Mouse (Mus musculus) megakaryocyte, embryonic 14.5 days (primary cell): ENCODE measurements around the gene Col1a1. TPM values are rescaled to one million over a fixed set of nuclear protein-coding genes. Genes with fewer than 3 reads are reported as not detected.

Experiments
- H3K27me3 ChIP-seq: replicated peaks from 2 replicates; pipeline ENCODE3; 2012; ENCODE audit warnings: inconsistent platforms
- H3K36me3 ChIP-seq: replicated peaks from 2 replicates; pipeline ENCODE3; 2012; ENCODE audit warnings: low read length, inconsistent platforms, mixed read lengths
- H3K4me1 ChIP-seq: 2 replicates; pipeline ENCODE4 v1.6.1; 2012; ENCODE audit warnings: inconsistent platforms
- H3K4me3 ChIP-seq: replicated peaks from 2 replicates; pipeline ENCODE3; 2012; ENCODE audit warnings: moderate library complexity, mild to moderate bottlenecking, inconsistent platforms
- H3K9me3 ChIP-seq: 2 replicates; pipeline ENCODE4 v1.6.1; 2012; ENCODE audit warnings: inconsistent platforms
- FLI1 ChIP-seq: IDR thresholded peaks from 2 replicates; pipeline ENCODE4 v1.6.1; 2012; ENCODE audit warnings: low read length, inconsistent platforms, mixed read lengths
- GATA1 ChIP-seq: IDR thresholded peaks from 3 replicates; pipeline ENCODE4 v1.6.1; 2012; ENCODE audit warnings: mixed read lengths, low read length, inconsistent platforms, borderline replicate concordance
- polyA plus RNA-seq: library from polyadenylated mRNA; stranded (reverse); fragments of >175 nt; gene quantifications from 2 replicates; pipeline ENCODE4 v1.2.3, GENCODE M21; 2012; ENCODE audit warnings: low replicate concordance; ENCODE audit not compliant: insufficient read depth

Col1a1 gene
- polyA plus RNA-seq, 1 experiment: not detected

- Histone ChIP-seq H3K36me3 (no peaks in the 10 kb centered on the region), H3K4me3 (no peak overlapping the region), H3K27me3 (peaks cover 58% of the 10 kb centered on the region), H3K9me3 (no peaks in the 10 kb centered on the region), H3K4me1 (peaks cover 45% of the 10 kb centered on the region)
- TF ChIP-seq GATA1: no peak
- no peak for TF ChIP-seq FLI1
Observed at GRCm38 (mm10) chr11:94971895-94972615, 36.0 kb downstream of the Col1a1 start.

GRCm38 (mm10) chr11:94972887-94973286, 36.9 kb downstream of the Col1a1 start:
- no peaks in the 10 kb centered on the region for H3K36me3 ChIP-seq
- H3K9me3 ChIP-seq: no peaks in the 10 kb centered on the region
- peaks cover 50% of the 10 kb centered on the region for H3K27me3 ChIP-seq
- H3K4me3 ChIP-seq: no peak overlapping the region
- TF ChIP-seq FLI1 (no peak), GATA1 (no peak)
- H3K4me1 ChIP-seq: peaks cover 41% of the 10 kb centered on the region

- peaks cover 46% of the 10 kb centered on the region for H3K27me3 ChIP-seq
Observed at GRCm38 (mm10) chr11:94973313-94973712, 37.3 kb downstream of the Col1a1 start.

GRCm38 (mm10) chr11:94974951-94975350, 38.9 kb downstream of the Col1a1 start:
- no peak overlapping the region for H3K4me3 ChIP-seq
- H3K36me3 ChIP-seq: no peaks in the 10 kb centered on the region
- no peak for TF ChIP-seq FLI1
- TF ChIP-seq GATA1: no peak
- H3K4me1 ChIP-seq: peaks cover 53% of the 10 kb centered on the region
- no peaks in the 10 kb centered on the region for H3K9me3 ChIP-seq
- H3K27me3 ChIP-seq: peaks cover 33% of the 10 kb centered on the region

More at GRCm38 (mm10) chr11:94973313-94973712, 37.3 kb downstream of the Col1a1 start:
- TF ChIP-seq GATA1 (no peak), FLI1 (no peak)
- no peak overlapping the region for H3K4me3 ChIP-seq
- no peaks in the 10 kb centered on the region for H3K9me3 ChIP-seq
- no peaks in the 10 kb centered on the region for H3K36me3 ChIP-seq
- H3K4me1 ChIP-seq: peaks cover 44% of the 10 kb centered on the region

- peaks cover 25% of the 10 kb centered on the region for H3K27me3 ChIP-seq
- TF ChIP-seq FLI1: no peak
- TF ChIP-seq GATA1: no peak
- no peak within 1 kb of the TSS for H3K4me3 ChIP-seq
- peaks cover 50% of the 10 kb centered on the region for H3K4me1 ChIP-seq
- no peaks in the 10 kb centered on the region for H3K36me3 ChIP-seq
- H3K9me3 ChIP-seq: no peaks in the 10 kb centered on the region
Observed at GRCm38 (mm10) chr11:94976199-94976598, 40.2 kb downstream of the Col1a1 start, which contains the start of gene Sgca. Gene Sgca (minus strand): TSS chr11:94976327.

- TF ChIP-seq GATA1 (no peak), FLI1 (no peak)
- Histone ChIP-seq H3K4me1 (peaks cover 39% of the 10 kb centered on the region), H3K9me3 (no peaks in the 10 kb centered on the region), H3K36me3 (no peaks in the 10 kb centered on the region), H3K27me3 (peaks cover 8% of the 10 kb centered on the region), H3K4me3 (peak overlapping the region; percentile 90)
Observed at GRCm38 (mm10) chr11:94978178-94978915, 42.3 kb downstream of the Col1a1 start.

GRCm38 (mm10) chr11:94978947-94979346, 42.9 kb downstream of the Col1a1 start:
- TF ChIP-seq FLI1 (no peak), GATA1 (no peak)

GRCm38 (mm10) chr11:94979462-94980179, 43.6 kb downstream of the Col1a1 start:
- TF ChIP-seq FLI1: no peak
- TF ChIP-seq GATA1: no peak
- Histone ChIP-seq H3K9me3 (no peaks in the 10 kb centered on the region), H3K36me3 (no peaks in the 10 kb centered on the region), H3K27me3 (peaks cover 8% of the 10 kb centered on the region), H3K4me3 (peak overlapping the region; percentile 90), H3K4me1 (peaks cover 42% of the 10 kb centered on the region)

More at GRCm38 (mm10) chr11:94978947-94979346, 42.9 kb downstream of the Col1a1 start:
- no peaks in the 10 kb centered on the region for H3K9me3 ChIP-seq
- no peaks in the 10 kb centered on the region for H3K36me3 ChIP-seq
- H3K27me3 ChIP-seq: peaks cover 8% of the 10 kb centered on the region
- peaks cover 37% of the 10 kb centered on the region for H3K4me1 ChIP-seq
- H3K4me3 ChIP-seq: peak overlapping the region; percentile 90

- Histone ChIP-seq H3K27me3 (no peaks in the 10 kb centered on the region), H3K36me3 (no peaks in the 10 kb centered on the region), H3K4me1 (peaks cover 52% of the 10 kb centered on the region), H3K9me3 (no peaks in the 10 kb centered on the region), H3K4me3 (no peak overlapping the region)
- no peak for TF ChIP-seq FLI1
- TF ChIP-seq GATA1: no peak
Observed at GRCm38 (mm10) chr11:94985140-94985539, 49.1 kb downstream of the Col1a1 start.
